Mouse (Mus musculus) left cerebral cortex, postnatal 14 days (tissue): ENCODE results near the gene Stat1. TPM values are rescaled to one million over a fixed set of nuclear protein-coding genes. Genes with fewer than 3 reads are reported as not detected.
A peak's percentile ranks its signal among the peaks of the same experiment; 100 is the strongest.

Source experiments
- DNase-seq, 2 experiments: peaks; one replicate each; pipeline ENCODE4 v3.0.0; 2021 to 2022; ENCODE audit warnings: low spot score in 2 of 2, mixed read lengths in 1 of 2
- intact Hi-C: fragments of 180-260 bp; cut with DNase I; formaldehyde crosslinking; loops from one replicate; pipeline ENCODE4 v1.15.1; 2025
- total RNA-seq, 2 experiments: library from RNA; stranded (reverse); gene quantifications; 2 replicates each; pipeline ENCODE4 v1.2.3; 2021

The Stat1 gene
- total RNA-seq, 2 experiments from 2014 or later: 13.2 to 13.9 TPM

DNA sequence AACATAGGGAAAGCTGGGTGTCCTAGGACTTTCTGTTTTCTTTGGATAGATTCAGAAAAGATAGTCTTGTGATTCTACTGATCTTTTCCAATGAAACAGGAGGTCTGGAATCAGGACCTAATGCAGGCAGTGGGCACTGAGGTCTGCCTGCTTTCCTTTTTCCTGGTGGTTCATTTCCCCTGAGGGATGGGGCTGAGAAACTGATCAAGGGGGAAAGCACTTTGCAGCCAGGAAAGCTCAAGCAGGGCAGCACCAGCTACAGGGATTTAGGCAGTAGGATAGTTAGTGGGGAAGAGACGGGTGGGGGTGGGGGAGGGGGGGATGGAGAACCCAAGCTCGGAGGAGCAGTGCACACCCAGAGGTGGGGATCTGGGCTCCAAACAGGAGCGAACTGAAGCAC is 33.7 kb downstream of the Stat1 start:
- DNase-seq: no peak
- intact Hi-C loops: no loop called here

DNA sequence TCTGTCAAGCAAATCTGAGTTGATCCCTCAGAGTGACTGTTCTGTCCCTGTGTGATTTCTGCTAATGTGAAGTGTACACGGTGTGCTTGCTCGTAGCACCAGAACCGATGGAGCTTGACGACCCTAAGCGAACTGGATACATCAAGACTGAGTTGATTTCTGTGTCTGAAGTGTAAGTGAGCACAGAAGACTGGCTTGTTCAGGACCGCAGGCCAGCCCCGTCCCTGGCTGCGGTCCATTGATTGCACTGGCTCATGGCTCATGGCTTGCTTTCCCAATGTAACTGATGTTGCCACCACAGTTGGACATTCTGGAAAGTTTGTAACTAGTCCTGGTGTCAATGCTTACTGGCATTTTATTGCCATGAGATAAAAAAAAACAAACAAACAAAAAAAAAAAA is 35.6 kb downstream of the Stat1 start:
- intact Hi-C loops: no loop called here
- no peak for DNase-seq

DNA sequence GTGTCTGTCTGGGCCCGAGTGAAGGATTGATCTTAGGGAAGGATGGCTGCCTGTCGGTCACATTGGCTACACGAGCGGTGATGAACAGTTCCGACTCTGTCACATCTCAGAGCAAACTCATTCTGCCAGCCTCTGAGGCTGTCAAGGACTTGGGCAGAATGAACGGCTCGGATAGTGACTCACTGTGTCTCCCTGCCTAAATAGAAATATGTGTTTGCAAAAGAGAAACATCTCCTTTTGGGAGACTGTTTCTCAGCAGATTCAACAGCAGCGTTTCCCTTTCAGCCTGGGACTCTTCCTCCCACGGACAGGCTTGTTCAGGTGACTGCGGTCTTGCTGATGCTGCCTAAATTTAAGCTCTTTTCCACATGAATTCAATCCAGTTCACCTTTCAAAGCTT is 37.1 kb downstream of the Stat1 start:
- intact Hi-C loops: no loop called here
- peak; percentile 20 to 47 for DNase-seq

DNA sequence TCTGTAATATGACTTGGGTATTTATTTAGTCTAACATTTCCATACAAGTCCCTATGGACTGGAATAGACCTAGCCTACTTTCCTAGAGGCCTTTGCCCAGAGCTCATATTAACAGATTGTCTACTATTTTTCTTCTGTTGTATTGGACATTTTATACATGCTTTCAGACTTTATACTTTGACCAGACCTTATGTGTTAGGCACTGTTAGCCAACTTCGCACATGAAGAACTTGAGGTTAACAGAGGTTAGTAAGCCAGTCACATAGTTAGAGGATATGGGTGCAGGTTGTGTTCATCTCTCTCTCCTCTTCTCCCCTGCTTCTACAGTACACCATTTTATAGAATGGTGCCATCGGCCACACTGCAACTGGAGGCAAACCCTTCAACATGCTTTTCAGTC is 38.8 kb downstream of the Stat1 start:
- DNase-seq: no peak
- intact Hi-C loops: no loop called here

DNA sequence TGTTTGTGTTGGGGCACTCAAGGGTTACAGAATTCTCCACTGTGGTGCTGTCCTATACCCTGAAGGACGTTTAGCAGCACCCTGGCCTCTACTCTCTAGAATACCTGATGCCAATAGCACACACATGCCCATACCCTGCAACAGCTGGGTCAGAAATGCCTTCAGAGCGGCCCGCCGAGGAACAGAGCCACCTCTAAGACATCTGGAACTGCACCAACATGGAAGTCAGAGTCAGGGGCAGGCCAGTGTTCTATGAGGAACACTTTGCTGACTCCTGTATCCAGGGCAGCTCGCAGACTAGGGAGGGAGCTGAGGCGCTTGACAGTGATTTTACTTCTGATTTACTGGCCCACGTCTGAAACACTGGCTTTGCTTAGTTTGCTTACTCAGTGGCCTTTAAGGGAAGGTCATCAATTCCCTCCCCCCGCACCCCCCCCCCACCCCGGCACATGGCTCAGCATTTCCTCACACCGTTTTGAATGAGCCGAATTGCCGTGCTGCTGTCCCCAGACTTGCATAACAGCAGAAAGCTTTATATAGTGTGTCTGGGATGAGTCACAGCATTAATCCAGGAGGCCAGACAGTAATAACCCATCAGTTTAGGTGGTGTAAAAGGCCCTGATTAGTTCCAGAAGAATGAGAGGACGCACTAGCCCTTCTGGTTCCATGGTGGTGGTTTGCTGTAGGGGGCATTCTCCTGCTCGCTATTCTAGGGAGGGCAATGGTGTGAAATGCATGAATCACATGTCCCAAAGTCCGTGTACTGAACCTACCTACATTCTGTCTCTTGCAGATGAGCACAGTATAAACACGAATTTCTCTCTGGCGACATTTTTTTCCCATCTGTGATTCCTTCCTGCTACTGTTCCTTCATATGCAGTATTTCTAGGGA is 39.5 kb downstream of the Stat1 start:
- peak; percentile 22 to 72 for DNase-seq
- intact Hi-C loops: no loop called here

DNA sequence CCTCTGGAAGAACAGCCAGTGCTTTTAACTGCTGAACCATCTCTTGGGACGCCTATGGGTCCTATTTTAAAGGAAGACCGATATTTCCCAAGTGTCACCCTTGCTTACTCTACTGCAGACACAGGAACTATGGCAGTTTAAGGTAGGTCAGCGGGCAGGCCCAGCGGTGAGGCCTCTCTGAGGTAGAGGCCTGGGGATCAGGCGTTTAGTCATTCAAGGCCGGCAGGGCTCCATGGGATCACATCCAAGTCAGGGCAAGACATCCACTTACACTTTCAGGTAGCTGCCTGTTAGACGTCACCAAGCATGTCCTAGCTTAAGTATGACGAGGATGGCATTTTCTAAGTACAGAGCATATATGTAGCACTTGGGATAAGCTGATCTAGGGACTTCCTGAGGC is 41.9 kb downstream of the Stat1 start:
- intact Hi-C loops: no loop called here
- DNase-seq: no peak

DNA sequence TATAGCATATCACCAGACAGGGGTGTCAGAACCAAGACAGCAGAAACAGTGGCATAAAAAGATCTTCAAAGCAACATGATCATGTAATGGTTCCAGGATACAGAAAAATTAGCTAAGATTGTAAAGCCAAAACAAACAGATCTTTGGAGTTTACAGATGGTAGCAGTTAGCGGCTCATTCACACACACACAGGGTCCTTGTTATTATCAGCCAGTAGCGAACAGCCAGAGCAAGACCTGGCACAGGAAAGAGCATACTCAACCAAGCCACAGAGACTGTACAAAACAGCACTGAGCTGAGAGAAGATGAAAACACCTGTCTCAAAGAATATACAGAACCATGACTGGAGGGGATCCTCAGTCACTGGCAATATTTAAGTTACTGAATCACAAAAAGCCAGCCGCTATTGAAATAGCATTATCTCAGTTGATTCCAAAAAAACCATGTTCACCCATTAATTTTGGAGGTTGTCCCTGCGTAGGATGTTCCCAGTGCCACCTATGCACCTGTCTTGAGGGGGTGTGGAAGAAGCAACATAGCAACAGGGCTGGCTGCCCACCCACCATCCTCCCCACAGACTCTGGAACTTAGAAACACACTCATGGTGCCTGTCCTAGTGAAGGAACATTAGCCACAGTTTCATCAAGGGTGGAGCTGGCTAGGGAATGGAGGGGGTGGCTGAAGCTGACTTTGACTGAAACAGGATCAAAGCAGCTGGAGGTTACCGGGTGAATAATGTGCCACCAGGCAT is 44.6 kb downstream of the Stat1 start:
- intact Hi-C loops: no loop called here
- no peak for DNase-seq

DNA sequence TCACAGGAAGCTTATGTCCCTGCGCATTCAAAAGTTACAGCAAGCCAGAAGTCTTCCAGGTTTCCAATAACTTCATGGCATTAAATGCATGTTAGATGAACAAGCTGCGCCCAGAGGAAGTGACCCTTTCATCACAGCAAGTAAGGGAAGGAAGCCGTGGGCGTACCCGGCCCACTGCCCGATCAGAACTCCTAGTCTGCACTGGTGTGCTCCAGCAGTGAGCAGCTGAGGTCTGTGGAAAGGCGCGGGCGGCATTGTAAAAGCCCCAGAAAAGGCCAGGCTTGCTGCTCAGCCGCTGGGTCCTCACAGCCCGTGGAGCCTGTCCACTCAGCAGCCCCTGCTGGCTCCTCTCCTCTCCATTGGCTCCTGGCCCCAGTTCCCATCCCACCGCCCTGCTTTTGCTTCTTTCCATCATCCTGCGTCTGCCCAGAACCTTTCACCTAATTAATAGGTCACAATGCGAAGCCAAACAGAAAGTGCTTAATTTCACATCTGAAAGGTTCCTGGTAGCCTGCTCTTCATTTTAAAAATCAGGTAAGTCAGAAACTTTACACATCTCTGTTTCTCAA is 47.5 kb downstream of the Stat1 start:
- intact Hi-C loops: no loop called here
- no peak for DNase-seq

DNA sequence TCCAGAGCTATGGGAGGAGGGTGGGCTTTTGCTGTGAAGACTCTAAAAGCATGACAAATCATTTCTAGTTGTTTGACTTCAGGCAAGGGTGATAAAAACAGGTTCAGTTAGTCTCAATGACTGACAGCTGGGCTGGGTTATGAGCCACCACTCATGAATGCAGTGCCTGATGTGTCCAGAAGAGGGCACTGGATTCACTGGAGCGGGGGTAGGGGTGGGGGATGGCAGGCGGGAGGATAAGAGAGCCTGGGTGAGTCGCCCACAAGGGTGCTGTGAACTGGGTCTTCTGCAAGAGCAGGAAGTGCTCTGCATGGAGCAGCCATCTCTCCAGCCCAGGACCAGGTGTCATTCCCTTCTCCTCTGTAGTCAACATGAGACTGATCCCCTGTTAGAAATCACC is 50.8 kb downstream of the Stat1 start:
- no peak for DNase-seq
- intact Hi-C loops: no loop called here

DNA sequence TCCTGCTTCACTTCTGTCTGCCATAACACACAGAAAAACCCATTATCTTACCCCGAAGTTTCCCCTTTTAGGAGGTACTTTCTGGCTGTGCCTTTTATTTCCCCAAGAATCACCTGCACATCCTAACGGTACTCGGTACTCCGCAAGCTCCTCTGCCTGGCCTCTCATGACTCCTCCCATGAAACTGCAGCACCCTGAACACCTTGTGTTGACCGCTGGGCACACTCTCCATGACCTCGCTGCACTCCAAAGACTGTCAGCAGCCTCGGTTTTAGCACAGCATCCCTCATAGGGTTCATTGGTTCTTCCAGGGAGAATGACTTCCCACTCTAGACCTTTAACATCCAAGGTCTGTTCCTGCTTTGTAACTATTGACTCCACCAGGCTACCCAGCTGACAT is 51.5 kb downstream of the Stat1 start:
- intact Hi-C loops: no loop called here
- no peak for DNase-seq

DNA sequence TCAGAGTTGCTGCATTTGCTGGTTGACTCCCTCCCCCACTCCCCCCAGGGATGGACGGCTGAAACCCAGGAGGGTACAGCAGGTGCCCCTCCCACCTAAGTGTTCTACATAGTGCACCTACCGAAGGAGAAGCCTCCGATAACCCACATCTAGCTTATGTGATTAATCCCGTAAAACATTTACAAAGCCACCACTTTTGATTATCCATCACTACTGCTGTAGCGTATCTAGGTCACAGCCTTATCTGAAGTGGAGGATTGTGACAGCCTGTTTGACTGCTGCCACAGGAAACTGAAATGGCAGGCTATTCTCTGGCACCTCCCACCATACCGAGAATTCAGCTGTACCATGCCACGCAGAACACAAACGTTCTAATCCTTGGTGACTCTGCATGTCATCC is 52.0 kb downstream of the Stat1 start:
- intact Hi-C loops: no loop called here
- no peak for DNase-seq

DNA sequence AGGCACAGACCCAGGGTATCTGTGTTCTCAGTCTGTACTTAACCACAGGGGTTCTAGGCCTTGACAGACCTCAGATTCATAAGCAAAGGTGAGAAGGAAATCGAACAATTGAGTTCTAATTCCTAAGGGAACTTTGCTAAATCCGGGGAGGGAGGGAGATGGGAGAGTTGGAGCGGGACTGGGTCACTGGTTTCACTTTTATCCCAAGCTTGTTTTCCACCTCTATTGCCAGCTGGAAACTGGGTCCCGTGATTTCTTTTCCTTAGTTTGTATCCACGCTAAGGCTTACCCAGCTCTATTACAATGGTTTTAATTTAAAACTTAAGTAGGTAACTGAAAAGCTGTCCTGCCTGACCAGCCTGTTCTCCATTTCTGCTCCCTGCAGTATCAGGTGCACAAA is 56.1 kb downstream of the Stat1 start:
- intact Hi-C loops: no loop called here
- DNase-seq: no peak

DNA sequence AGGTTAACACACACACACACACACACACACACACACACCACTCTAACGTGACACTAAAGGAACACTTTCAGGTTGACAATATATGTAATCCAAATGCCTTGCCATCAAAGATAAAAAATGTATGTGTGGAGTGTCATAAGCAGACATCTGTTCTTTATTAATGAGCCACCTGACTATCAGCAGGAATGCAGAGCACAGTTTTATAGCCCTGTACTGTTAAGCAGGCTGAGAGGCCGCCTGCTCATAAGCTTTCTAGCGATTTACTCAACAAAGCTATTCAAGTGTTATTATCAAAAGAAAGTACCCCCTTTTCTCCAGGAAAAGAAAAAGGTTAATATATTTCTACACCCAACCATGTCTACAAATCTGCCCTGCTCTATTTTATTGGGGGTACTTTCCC is 56.7 kb downstream of the Stat1 start:
- DNase-seq: no peak
- intact Hi-C loops: no loop called here

DNA sequence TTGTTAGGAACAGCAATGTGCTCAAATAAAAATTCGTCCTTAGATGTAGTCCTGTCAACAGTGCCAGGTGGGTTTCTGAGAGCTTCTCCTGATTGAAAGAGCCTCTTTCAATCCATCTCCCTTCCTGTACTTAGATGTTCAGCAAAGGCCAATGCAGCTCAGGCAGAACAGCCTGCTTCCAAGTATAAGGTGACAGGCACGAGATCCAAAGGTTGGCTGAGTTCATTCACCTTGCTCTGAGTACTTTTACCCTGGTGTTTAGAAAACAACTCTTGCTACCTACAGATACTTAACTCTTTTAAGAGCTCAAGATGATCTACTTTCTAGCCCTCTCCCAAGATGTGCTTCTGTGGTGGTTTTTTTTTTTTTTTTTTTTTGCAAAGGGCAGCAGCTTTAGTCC is 57.8 kb downstream of the Stat1 start:
- DNase-seq: no peak
- intact Hi-C loops: no loop called here

DNA sequence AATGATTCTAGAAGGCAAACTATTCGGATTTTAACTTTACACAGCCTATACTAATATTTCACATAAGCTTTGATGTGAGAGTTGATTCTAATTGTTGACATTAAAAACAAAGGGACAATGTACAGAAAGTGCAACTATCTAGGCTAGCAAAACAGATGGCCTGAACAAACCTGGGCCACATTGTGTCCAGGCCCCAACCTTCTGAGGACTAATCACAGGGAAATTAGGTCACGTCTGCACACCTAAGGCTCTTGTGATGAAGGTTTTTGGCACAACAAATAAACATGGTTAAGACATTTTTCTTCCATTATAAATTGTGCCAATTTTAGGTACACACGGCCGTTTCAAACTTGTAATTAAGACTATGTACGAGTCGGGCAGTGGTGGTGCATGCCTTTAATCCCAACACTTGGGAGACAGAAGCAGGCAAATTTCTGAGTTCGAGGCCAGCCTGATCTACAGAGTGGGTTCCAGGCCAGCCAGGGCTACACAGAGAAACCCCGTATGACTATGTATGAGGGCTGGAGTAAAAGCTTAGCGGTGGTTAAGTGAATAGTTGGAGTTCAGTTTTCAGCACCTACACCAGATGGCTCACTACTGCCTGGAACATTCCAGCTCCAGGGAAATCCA is 60.8 kb downstream of the Stat1 start:
- intact Hi-C loops: no loop called here
- DNase-seq: no peak

DNA sequence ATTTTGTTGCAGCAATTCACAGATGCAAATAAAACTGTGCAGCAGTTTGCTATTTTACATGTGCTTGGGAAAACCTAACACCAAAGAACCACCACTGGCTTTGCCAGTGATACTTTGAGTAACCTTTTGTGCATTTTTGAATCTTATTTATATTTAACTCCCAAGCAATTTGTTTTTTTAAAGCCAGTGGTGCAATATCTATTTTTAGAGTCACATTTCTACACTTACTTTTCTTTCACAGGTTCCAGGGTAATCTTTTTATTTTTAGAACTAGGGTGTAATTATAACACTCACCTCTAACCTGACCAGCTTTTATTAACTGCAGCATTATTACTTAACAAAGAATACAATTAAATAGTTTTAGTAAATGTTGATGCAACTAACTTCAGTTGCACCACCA is 62.8 kb downstream of the Stat1 start:
- intact Hi-C loops: no loop called here

DNA sequence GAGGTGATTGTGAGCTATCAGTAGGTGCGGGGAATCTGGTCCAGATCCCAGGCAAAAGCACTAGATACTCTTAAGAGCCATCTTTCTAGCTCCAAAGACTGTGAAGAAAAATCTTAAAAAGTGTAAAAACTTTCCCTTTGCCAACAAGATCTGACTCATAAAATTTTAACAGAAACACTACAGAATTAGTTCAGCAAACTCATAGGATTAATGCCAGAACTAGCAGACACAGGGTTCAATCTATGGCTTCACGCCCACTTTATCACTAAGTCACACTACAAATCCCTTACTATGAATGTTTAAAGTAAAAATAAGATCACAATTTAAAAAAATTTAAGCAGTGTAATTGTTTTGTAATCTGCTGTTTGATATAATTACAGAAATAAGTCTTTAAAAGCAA is 63.8 kb downstream of the Stat1 start:
- no peak for DNase-seq
- intact Hi-C loops: no loop called here

More for the DNA sequence above, 62.8 kb downstream of the Stat1 start:
- DNase-seq: no peak
